Mouse (Mus musculus) myocyte (in vitro differentiated cells): Measurements from ENCODE around the gene Camta1. TPM values are rescaled to one million over a fixed set of nuclear protein-coding genes. Genes with fewer than 3 reads are reported as not detected.

ENCODE experiments used
- H3K27me3 ChIP-seq: one replicate; pipeline ENCODE4 v1.6.1; 2011; ENCODE audit not compliant: control insufficient read depth, insufficient read depth, insufficient read length
- H3K36me3 ChIP-seq: one replicate; pipeline ENCODE4 v1.6.1; 2011; ENCODE audit not compliant: control insufficient read depth, insufficient read depth
- H3K4me2 ChIP-seq: one replicate; pipeline ENCODE4 v1.6.1; 2011; ENCODE audit warnings: low read depth, control low read depth
- H3K4me3 ChIP-seq: one replicate; pipeline ENCODE4 v1.5.1; 2011; ENCODE audit warnings: mild to moderate bottlenecking, control low read depth, moderate library complexity
- H3K79me2 ChIP-seq: one replicate; pipeline ENCODE4 v1.6.1; 2011; ENCODE audit not compliant: control insufficient read depth, insufficient read depth
- H3ac ChIP-seq: one replicate; pipeline ENCODE4 v1.6.1; 2011; ENCODE audit not compliant: control insufficient read depth, insufficient read length
- CEBPB ChIP-seq: IDR thresholded peaks from 2 replicates; pipeline ENCODE4 v1.6.1; 2011; ENCODE audit warnings: mild to moderate bottlenecking, moderate library complexity; ENCODE audit not compliant: poor library complexity, insufficient read depth, severe bottlenecking
- E2F4 ChIP-seq: IDR thresholded peaks from one replicate; pipeline ENCODE4 v1.6.1; 2011; ENCODE audit warnings: mild to moderate bottlenecking, control low read depth, moderate library complexity; ENCODE audit not compliant: insufficient read depth
- MAX ChIP-seq: IDR thresholded peaks from one replicate; pipeline ENCODE4 v1.6.1; 2011; ENCODE audit warnings: low read depth, mild to moderate bottlenecking, control low read depth
- MYOD1 ChIP-seq, 3 experiments: IDR thresholded peaks; one replicate each; pipeline ENCODE4 v1.6.1; 2011; ENCODE audit warnings: control low read depth in 2 of 3, low read depth in 2 of 3, mild to moderate bottlenecking in 2 of 3, moderate library complexity in 1 of 3; ENCODE audit not compliant: insufficient read length in 2 of 3, control insufficient read depth in 1 of 3
- MYOG ChIP-seq, 3 experiments: IDR thresholded peaks; one replicate each; pipeline ENCODE4 v1.6.1; 2011; ENCODE audit warnings: control low read depth in 2 of 3, low read depth in 2 of 3, mild to moderate bottlenecking in 2 of 3; ENCODE audit not compliant: insufficient read length in 2 of 3, control insufficient read depth in 1 of 3, insufficient read depth in 1 of 3
- POLR2A ChIP-seq: IDR thresholded peaks from one replicate; pipeline ENCODE4 v1.6.1; 2011; ENCODE audit warnings: low read depth, mild to moderate bottlenecking, control low read depth, moderate library complexity; ENCODE audit not compliant: insufficient read length
- POLR2AphosphoS2 ChIP-seq: IDR thresholded peaks from one replicate; pipeline ENCODE4 v1.6.1; 2011; ENCODE audit warnings: low read depth, control low read depth; ENCODE audit not compliant: insufficient read length
- REST ChIP-seq: IDR thresholded peaks from one replicate; pipeline ENCODE4 v1.6.1; 2011; ENCODE audit warnings: mild to moderate bottlenecking, control low read depth, moderate library complexity; ENCODE audit not compliant: insufficient read depth, insufficient read length
- SRF ChIP-seq: IDR thresholded peaks from one replicate; pipeline ENCODE4 v1.6.1; 2011; ENCODE audit warnings: low read depth; ENCODE audit not compliant: control insufficient read depth, insufficient read length
- TCF12 ChIP-seq: IDR thresholded peaks from one replicate; pipeline ENCODE4 v1.6.1; 2011; ENCODE audit warnings: mild to moderate bottlenecking, control low read depth; ENCODE audit not compliant: poor library complexity, insufficient read depth, severe bottlenecking
- TCF3 ChIP-seq: IDR thresholded peaks from one replicate; pipeline ENCODE4 v1.6.1; 2011; ENCODE audit warnings: low read depth, control low read depth; ENCODE audit not compliant: insufficient read length
- USF1 ChIP-seq: IDR thresholded peaks from one replicate; pipeline ENCODE4 v1.6.1; 2011; ENCODE audit warnings: low read depth, mild to moderate bottlenecking, control low read depth, moderate library complexity
- polyA plus RNA-seq: library from polyadenylated mRNA; unstranded; fragments of >200 nt; fragmentation: generic; extraction: Trizol; gene quantifications from one replicate; pipeline ENCODE4 v1.2.1, GENCODE M21; 2012; ENCODE audit warnings: missing spikeins

The Camta1 gene
- polyA plus RNA-seq, 1 experiment = 40.6 TPM

GRCm38 (mm10) chr4:151081355-151081754 lies 780.3 kb downstream of the Camta1 start:
- no peaks in the 10 kb centered on the region for H3K36me3 ChIP-seq
- peaks cover 40% of the 10 kb centered on the region for H3K27me3 ChIP-seq
- no peak overlapping the region for H3K4me2 ChIP-seq
- no peak for TF ChIP-seq E2F4
- H3K79me2 ChIP-seq = no peaks in the 10 kb centered on the region
- H3ac ChIP-seq = no peak overlapping the region
- no peak overlapping the region for H3K4me3 ChIP-seq

- no peaks in the 10 kb centered on the region for H3K79me2 ChIP-seq
- TF ChIP-seq E2F4 = no peak
- TF ChIP-seq MAX = no peak
- TF ChIP-seq MYOG (IDR thresholded peaks at IDR 0.05; ENCODE audit: control insufficient read depth in 1 of 3, insufficient read depth in 1 of 3, insufficient read length in 2 of 3, low read depth in 2 of 3) = no peak
- no peak for TF ChIP-seq TCF3
- no peak for TF ChIP-seq USF1
- no peak for TF ChIP-seq REST
- TF ChIP-seq POLR2AphosphoS2 = no peak
- no peak for TF ChIP-seq POLR2A
- no peak for TF ChIP-seq CEBPB
- TF ChIP-seq MYOD1 (IDR thresholded peaks at IDR 0.05; ENCODE audit: control insufficient read depth in 1 of 3, insufficient read length in 2 of 3, low read depth in 2 of 3) = no peak
- no peak for TF ChIP-seq TCF12
- TF ChIP-seq SRF = no peak
- H3K36me3 ChIP-seq = no peaks in the 10 kb centered on the region
- H3ac ChIP-seq = no peak overlapping the region
- H3K4me2 ChIP-seq = no peak overlapping the region
- H3K4me3 ChIP-seq = no peak overlapping the region
- H3K27me3 ChIP-seq = peaks cover 57% of the 10 kb centered on the region
Observed at GRCm38 (mm10) chr4:151074817-151075216, 786.9 kb downstream of the Camta1 start.

GRCm38 (mm10) chr4:151073108-151073744 lies 788.5 kb downstream of the Camta1 start:
- Histone ChIP-seq H3ac (no peak overlapping the region), H3K79me2 (no peaks in the 10 kb centered on the region), H3K27me3 (peaks cover 66% of the 10 kb centered on the region), H3K36me3 (no peaks in the 10 kb centered on the region), H3K4me2 (no peak overlapping the region), H3K4me3 (no peak overlapping the region)
- TF ChIP-seq CEBPB (no peak), MYOD1 (IDR thresholded peaks at IDR 0.05; ENCODE audit: control insufficient read depth in 1 of 3, insufficient read length in 2 of 3, low read depth in 2 of 3) (no peak), REST (no peak), SRF (no peak), TCF12 (no peak), MAX (no peak), MYOG (IDR thresholded peaks at IDR 0.05; ENCODE audit: control insufficient read depth in 1 of 3, insufficient read depth in 1 of 3, insufficient read length in 2 of 3, low read depth in 2 of 3) (no peak), POLR2A (no peak), E2F4 (no peak), USF1 (no peak), TCF3 (no peak), POLR2AphosphoS2 (no peak)

GRCm38 (mm10) chr4:151070962-151071361 lies 790.7 kb downstream of the Camta1 start:
- no peak for TF ChIP-seq TCF3
- no peak for TF ChIP-seq REST
- TF ChIP-seq MYOD1 (IDR thresholded peaks at IDR 0.05; ENCODE audit: control insufficient read depth in 1 of 3, insufficient read length in 2 of 3, low read depth in 2 of 3) = no peak
- no peak for TF ChIP-seq USF1
- TF ChIP-seq MAX = no peak
- TF ChIP-seq TCF12 = no peak
- TF ChIP-seq POLR2A = no peak
- no peak for TF ChIP-seq SRF
- no peak for TF ChIP-seq CEBPB
- TF ChIP-seq E2F4 = no peak
- no peak for TF ChIP-seq POLR2AphosphoS2
- no peak for TF ChIP-seq MYOG (IDR thresholded peaks at IDR 0.05; ENCODE audit: control insufficient read depth in 1 of 3, insufficient read depth in 1 of 3, insufficient read length in 2 of 3, low read depth in 2 of 3)
- no peaks in the 10 kb centered on the region for H3K36me3 ChIP-seq
- no peak overlapping the region for H3K4me3 ChIP-seq
- H3K27me3 ChIP-seq = peaks cover 65% of the 10 kb centered on the region
- H3K4me2 ChIP-seq = no peak overlapping the region
- no peak overlapping the region for H3ac ChIP-seq
- no peaks in the 10 kb centered on the region for H3K79me2 ChIP-seq

GRCm38 (mm10) chr4:151068751-151069150 lies 792.9 kb downstream of the Camta1 start:
- H3K4me2 ChIP-seq = no peak overlapping the region
- H3K27me3 ChIP-seq = peaks cover 71% of the 10 kb centered on the region
- H3K79me2 ChIP-seq = no peaks in the 10 kb centered on the region
- no peak overlapping the region for H3ac ChIP-seq
- no peak overlapping the region for H3K4me3 ChIP-seq
- TF ChIP-seq TCF3 (no peak), REST (no peak)
- no peaks in the 10 kb centered on the region for H3K36me3 ChIP-seq
